Mouse (Mus musculus) C2C12 (cell line): ENCODE results near the gene Abi3bp. TPM values are rescaled to one million over a fixed set of nuclear protein-coding genes. Genes with fewer than 3 reads are reported as not detected.

Experiments
- H3K27me3 ChIP-seq: one replicate; pipeline ENCODE4 v1.6.1; 2011; ENCODE audit not compliant: control insufficient read depth, insufficient read depth, insufficient read length
- H3K36me3 ChIP-seq: one replicate; pipeline ENCODE4 v1.6.1; 2011; ENCODE audit not compliant: control insufficient read depth, insufficient read depth
- H3K4me3 ChIP-seq: one replicate; pipeline ENCODE4 v1.5.1; 2011; ENCODE audit warnings: mild to moderate bottlenecking, control low read depth; ENCODE audit not compliant: poor library complexity, insufficient read depth, severe bottlenecking
- H3K79me2 ChIP-seq: one replicate; pipeline ENCODE4 v1.6.1; 2011; ENCODE audit not compliant: control insufficient read depth, insufficient read depth
- H3K79me3 ChIP-seq: one replicate; pipeline ENCODE4 v1.6.1; 2011; ENCODE audit warnings: low read depth, control low read depth
- H3ac ChIP-seq: one replicate; pipeline ENCODE3; 2011; ENCODE audit warnings: low read depth; ENCODE audit not compliant: control insufficient read depth, insufficient read length
- CEBPB ChIP-seq: IDR thresholded peaks from one replicate; pipeline ENCODE4 v1.6.1; 2011; ENCODE audit warnings: low read depth, mild to moderate bottlenecking, control low read depth, moderate library complexity
- CTCF ChIP-seq: IDR thresholded peaks from one replicate; pipeline ENCODE4 v1.5.1; 2011; ENCODE audit not compliant: control insufficient read depth, insufficient read depth, insufficient read length
- FOSL1 ChIP-seq: IDR thresholded peaks from one replicate; pipeline ENCODE4 v1.8.0; 2011; ENCODE audit warnings: mild to moderate bottlenecking, low read length; ENCODE audit not compliant: poor library complexity, insufficient read depth, severe bottlenecking
- MAX ChIP-seq: IDR thresholded peaks from one replicate; pipeline ENCODE4 v1.6.1; 2011; ENCODE audit warnings: mild to moderate bottlenecking, control low read depth
- MYOD1 ChIP-seq: IDR thresholded peaks from one replicate; pipeline ENCODE4 v1.6.1; 2011; ENCODE audit warnings: low read depth; ENCODE audit not compliant: control insufficient read depth, insufficient read length
- MYOG ChIP-seq: IDR thresholded peaks from one replicate; pipeline ENCODE4 v1.6.1; 2011; ENCODE audit not compliant: control insufficient read depth, insufficient read length; ENCODE audit errors: extremely low read depth
- USF1 ChIP-seq: IDR thresholded peaks from one replicate; pipeline ENCODE4 v1.6.1; 2011; ENCODE audit warnings: low read depth, mild to moderate bottlenecking, control low read depth, moderate library complexity
- polyA plus RNA-seq: library from polyadenylated mRNA; unstranded; fragments of >200 nt; fragmentation: generic; extraction: Trizol; gene quantifications from one replicate; pipeline ENCODE4 v1.2.1, GENCODE M21; 2012; ENCODE audit warnings: missing spikeins

Abi3bp gene
- polyA plus RNA-seq, 1 experiment = 0.01 TPM

GRCm38 (mm10) chr16:56483466-56483865 lies 5.8 kb downstream of the Abi3bp start:
- no peaks in the 10 kb centered on the region for H3K79me3 ChIP-seq
- H3ac ChIP-seq = no peak overlapping the region
- no peak overlapping the region for H3K4me3 ChIP-seq
- no peaks in the 10 kb centered on the region for H3K27me3 ChIP-seq
- TF ChIP-seq USF1 = no peak
- no peak for TF ChIP-seq MAX
- no peak for TF ChIP-seq CEBPB
- no peak for TF ChIP-seq FOSL1
- no peak for TF ChIP-seq CTCF
- no peak for TF ChIP-seq MYOD1
- no peaks in the 10 kb centered on the region for H3K36me3 ChIP-seq
- H3K79me2 ChIP-seq = no peaks in the 10 kb centered on the region

- TF ChIP-seq CEBPB (no peak), MYOG (no peak), MAX (no peak), CTCF (no peak)
- Histone ChIP-seq H3K4me3 (no peak overlapping the region), H3K27me3 (no peaks in the 10 kb centered on the region), H3K36me3 (no peaks in the 10 kb centered on the region), H3K79me3 (no peaks in the 10 kb centered on the region), H3ac (no peak overlapping the region), H3K79me2 (no peaks in the 10 kb centered on the region)
These were observed 8.8 kb downstream of the Abi3bp start for GRCm38 (mm10) chr16:56486461-56486860.

DNA sequence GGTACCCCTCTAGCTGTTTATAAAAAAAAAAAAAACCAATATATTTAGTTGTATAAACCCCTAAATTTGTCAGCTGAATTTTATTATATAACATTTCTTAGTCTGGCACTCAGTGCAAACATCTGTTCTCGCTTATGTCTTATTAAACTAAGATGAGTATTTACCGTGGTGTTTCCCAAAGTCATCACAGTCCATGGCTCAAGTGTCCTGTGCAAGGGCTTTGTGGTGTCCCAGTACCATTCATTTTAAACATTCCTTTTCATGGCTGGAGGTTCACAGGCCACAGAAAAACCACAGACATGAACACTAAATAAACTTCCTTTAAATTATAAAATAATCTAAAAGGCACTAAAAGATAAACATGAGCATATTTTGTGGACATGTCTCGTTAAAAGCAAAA lies 13.2 kb downstream of the Abi3bp start:
- Histone ChIP-seq H3K79me3 (no peaks in the 10 kb centered on the region), H3K36me3 (no peaks in the 10 kb centered on the region), H3K27me3 (no peaks in the 10 kb centered on the region), H3K4me3 (no peak overlapping the region), H3K79me2 (no peaks in the 10 kb centered on the region), H3ac (no peak overlapping the region)
- TF ChIP-seq MYOG = no peak

DNA sequence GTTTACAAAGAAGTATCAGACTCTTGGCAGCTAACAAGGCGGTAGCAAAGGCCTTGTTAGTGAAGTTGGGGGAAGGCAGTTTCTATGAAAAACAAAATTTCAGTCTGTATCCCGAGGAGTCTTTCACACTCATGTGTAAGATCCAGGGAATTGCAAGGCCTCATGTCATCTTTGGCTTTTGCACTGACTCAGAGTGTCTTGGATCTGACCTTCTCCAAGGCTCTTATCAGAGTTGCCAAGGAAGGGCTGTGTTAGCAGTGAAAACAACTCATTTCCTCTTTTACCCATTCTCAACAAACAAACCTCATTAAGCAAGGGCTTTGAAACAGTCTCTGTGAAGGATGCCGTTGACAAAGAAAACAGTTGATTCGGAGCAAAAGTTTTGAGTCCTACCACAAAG lies 17.6 kb downstream of the Abi3bp start:
- Histone ChIP-seq H3K27me3 (no peaks in the 10 kb centered on the region), H3K4me3 (no peak overlapping the region), H3ac (no peak overlapping the region), H3K79me3 (no peaks in the 10 kb centered on the region), H3K79me2 (no peaks in the 10 kb centered on the region), H3K36me3 (no peaks in the 10 kb centered on the region)
- no peak for TF ChIP-seq MYOD1
- TF ChIP-seq FOSL1 = no peak
- TF ChIP-seq CEBPB = no peak
- no peak for TF ChIP-seq CTCF
- TF ChIP-seq MYOG = no peak
- no peak for TF ChIP-seq MAX
- TF ChIP-seq USF1 = no peak

- Histone ChIP-seq H3K4me3 (no peak overlapping the region), H3ac (no peak overlapping the region), H3K79me3 (no peaks in the 10 kb centered on the region), H3K36me3 (no peaks in the 10 kb centered on the region), H3K27me3 (no peaks in the 10 kb centered on the region), H3K79me2 (no peaks in the 10 kb centered on the region)
- no peak for TF ChIP-seq MYOG
- TF ChIP-seq CTCF = no peak
- TF ChIP-seq MYOD1 = no peak
- no peak for TF ChIP-seq CEBPB
- no peak for TF ChIP-seq FOSL1
- no peak for TF ChIP-seq MAX
- no peak for TF ChIP-seq USF1
These were observed 19.1 kb downstream of the Abi3bp start for GRCm38 (mm10) chr16:56496743-56497142.

GRCm38 (mm10) chr16:56498680-56499079 lies 21.0 kb downstream of the Abi3bp start:
- no peaks in the 10 kb centered on the region for H3K79me2 ChIP-seq
- TF ChIP-seq CEBPB (no peak), USF1 (no peak), MYOG (no peak), FOSL1 (no peak), MYOD1 (no peak), MAX (no peak), CTCF (no peak)
- no peak overlapping the region for H3ac ChIP-seq
- no peaks in the 10 kb centered on the region for H3K36me3 ChIP-seq
- H3K27me3 ChIP-seq = no peaks in the 10 kb centered on the region
- H3K4me3 ChIP-seq = no peak overlapping the region
- no peaks in the 10 kb centered on the region for H3K79me3 ChIP-seq

GRCm38 (mm10) chr16:56500441-56500840 lies 22.8 kb downstream of the Abi3bp start:
- no peak overlapping the region for H3ac ChIP-seq
- no peaks in the 10 kb centered on the region for H3K27me3 ChIP-seq
- no peaks in the 10 kb centered on the region for H3K36me3 ChIP-seq
- TF ChIP-seq FOSL1 (no peak), MYOD1 (no peak), MAX (no peak), MYOG (no peak), CTCF (no peak), USF1 (no peak), CEBPB (no peak)
- no peak overlapping the region for H3K4me3 ChIP-seq
- H3K79me3 ChIP-seq = no peaks in the 10 kb centered on the region
- H3K79me2 ChIP-seq = no peaks in the 10 kb centered on the region
